In genomic region chr13:35840102-35840501, GRCm38 (mm10) we compare ENCODE assay signal across 15 mouse cellular contexts.
"Had no signal": no experiment of that assay in that cellular context is flagged by ENCODE, and none has a peak within 500 bp of the region (broad histone marks: within the 10 kb centered on the region; RNA-seq: fewer than 3 reads in every experiment).

No protein-coding gene starts in this region.

- H3K27me3 ChIP-seq: limb, embryonic 12.5 days; limb, embryonic 15.5 days; neural tube, embryonic 12.5 days had no signal

- H3K4me1 ChIP-seq: neural tube, embryonic 12.5 days had no signal

- H3K36me3 ChIP-seq: neural tube, embryonic 12.5 days had no signal

- H3K4me3 ChIP-seq: limb, embryonic 12.5 days; limb, embryonic 15.5 days; neural tube, embryonic 12.5 days had no signal

- DNase-seq: kidney, adult 2 months; kidney, postnatal 10 days; kidney, postnatal 36 days; left cerebral cortex, postnatal 4 days; liver, postnatal 0 days; lung, embryonic 14.5 days; thymus, adult 18-20 months; thymus, postnatal 36 days had no signal

- H3K9me3 ChIP-seq: limb, embryonic 12.5 days; limb, embryonic 15.5 days; neural tube, embryonic 12.5 days had no signal

- ATAC-seq: liver, postnatal 0 days; lung, postnatal 0 days had no signal

- H3K9ac ChIP-seq: limb, embryonic 12.5 days; limb, embryonic 15.5 days; liver, embryonic 14.5 days; liver, postnatal 0 days; lung, embryonic 14.5 days; neural tube, embryonic 12.5 days had no signal

- H3K4me2 ChIP-seq: limb, embryonic 12.5 days; limb, embryonic 15.5 days; liver, embryonic 11.5 days; lung, embryonic 14.5 days; neural tube, embryonic 12.5 days had no signal

- H3K27ac ChIP-seq: limb, embryonic 12.5 days; limb, embryonic 15.5 days; liver, embryonic 14.5 days; macrophage; neural tube, embryonic 12.5 days had no signal
